Mouse (Mus musculus) lung, postnatal 0 days (tissue): ENCODE measurements around the gene Gm38394. TPM values are rescaled to one million over a fixed set of nuclear protein-coding genes. Genes with fewer than 3 reads are reported as not detected.

Experiments used
- ATAC-seq: fragments of 200-750 bp; cut with Nextera tagmentation; 2 replicates; pipeline ENCODE4 v1.8.0; 2017; ENCODE audit warnings: moderate library complexity
- DNase-seq: peaks from one replicate; pipeline ENCODE4 v3.0.0-alpha.2; 2016; ENCODE audit warnings: low spot score
- H3K27ac ChIP-seq: fragments of 300-500 bp; sonication (generic); 2 replicates; pipeline ENCODE4 v1.5.1; 2014; ENCODE audit warnings: antibody characterized with exemption, mild to moderate bottlenecking, low read length, mixed read lengths
- H3K27me3 ChIP-seq: fragments of 300-500 bp; sonication (generic); replicated peaks from 2 replicates; pipeline ENCODE4 v1.6.1; 2014; ENCODE audit warnings: low read length, mixed read lengths; ENCODE audit not compliant: insufficient read depth
- H3K36me3 ChIP-seq: fragments of 300-500 bp; sonication (generic); 2 replicates; pipeline ENCODE4 v1.6.1; 2014; ENCODE audit warnings: low read length, mixed read lengths; ENCODE audit not compliant: insufficient read depth
- H3K4me1 ChIP-seq: fragments of 300-500 bp; sonication (generic); 2 replicates; pipeline ENCODE4 v1.6.1; 2014; ENCODE audit warnings: antibody characterized with exemption, low read depth, low read length, mixed read lengths; ENCODE audit not compliant: insufficient read depth
- H3K4me2 ChIP-seq: fragments of 300-500 bp; sonication (generic); replicated peaks from 2 replicates; pipeline ENCODE4 v1.6.1; 2014; ENCODE audit warnings: low read depth, mild to moderate bottlenecking, low read length, moderate library complexity, mixed read lengths
- H3K4me3 ChIP-seq: fragments of 300-500 bp; sonication (generic); 2 replicates; pipeline ENCODE4 v1.5.1; 2014; ENCODE audit warnings: low read depth, low read length
- H3K9ac ChIP-seq: fragments of 300-500 bp; sonication (generic); replicated peaks from 2 replicates; pipeline ENCODE4 v1.6.1; 2014; ENCODE audit warnings: low read depth, mild to moderate bottlenecking
- H3K9me3 ChIP-seq: fragments of 300-500 bp; sonication (generic); 2 replicates; pipeline ENCODE4 v1.6.1; 2016; ENCODE audit warnings: low read length, mixed read lengths
- CTCF ChIP-seq: IDR thresholded peaks from 2 replicates; pipeline ENCODE4 v1.5.1; 2016; ENCODE audit warnings: antibody characterized with exemption, mild to moderate bottlenecking
- EP300 ChIP-seq: IDR thresholded peaks from 2 replicates; pipeline ENCODE4 v1.6.1; 2016; ENCODE audit warnings: antibody characterized with exemption, mild to moderate bottlenecking, control low read depth
- WGBS: fragments of 180-500 bp; shearing (Covaris S2); extraction: QIAGEN DNeasy Blood & Tissue Kit; methylation state at CpG from one replicate; pipeline ENCODE4 v1.1.7; 2014; 5-methylcytosine and 5-hydroxymethylcytosine counted together
- polyA plus RNA-seq: library from polyadenylated mRNA; unstranded; fragments of >200 nt; fragmentation: Nextera tagmentation; extraction: Ambion mirVana; gene quantifications from 2 replicates; pipeline ENCODE4 v1.2.1, GENCODE M21; 2015

Gm38394 gene
- polyA plus RNA-seq, 1 experiment from 2014 or later = 3.8 TPM

DNA sequence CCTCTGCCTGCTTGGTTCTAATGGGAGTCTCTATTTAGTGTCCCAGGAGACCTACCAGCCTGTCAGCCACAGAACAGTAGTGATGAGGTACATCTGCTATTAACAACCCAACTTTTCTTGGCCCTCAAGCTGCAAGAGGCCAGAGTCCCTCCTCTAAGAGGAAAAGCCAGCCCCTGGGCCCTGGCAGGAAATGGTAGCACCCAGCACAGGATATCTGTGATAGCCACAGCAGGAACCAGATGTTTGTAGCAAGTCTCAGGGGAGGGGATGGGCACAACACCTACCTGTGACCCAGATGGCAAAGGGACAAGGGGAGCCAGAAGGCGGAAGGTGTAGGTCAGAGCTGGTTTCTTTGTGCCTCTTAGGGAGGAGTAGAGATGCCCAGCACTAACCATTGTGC, 33.8 kb upstream of the Gm38394 start:
- ATAC-seq (peak; percentile 53), DNase-seq (peak; percentile 56)
- H3K27me3 ChIP-seq = no peaks in the 10 kb centered on the region
- H3K9me3 ChIP-seq = no peaks in the 10 kb centered on the region
- H3K4me3 ChIP-seq = no peak overlapping the region
- WGBS = 83% methylated on average over 1 of the region's 1 CpGs
- no peak; the same call in 1 of the 2 replicates for TF ChIP-seq EP300
- no peak for TF ChIP-seq CTCF
- no peaks in the 10 kb centered on the region for H3K36me3 ChIP-seq
- H3K4me2 ChIP-seq = no peak overlapping the region
- H3K4me1 ChIP-seq = peaks cover 23% of the 10 kb centered on the region
- H3K27ac ChIP-seq = peak overlapping the region; percentile 64
- H3K9ac ChIP-seq = no peak overlapping the region

DNA sequence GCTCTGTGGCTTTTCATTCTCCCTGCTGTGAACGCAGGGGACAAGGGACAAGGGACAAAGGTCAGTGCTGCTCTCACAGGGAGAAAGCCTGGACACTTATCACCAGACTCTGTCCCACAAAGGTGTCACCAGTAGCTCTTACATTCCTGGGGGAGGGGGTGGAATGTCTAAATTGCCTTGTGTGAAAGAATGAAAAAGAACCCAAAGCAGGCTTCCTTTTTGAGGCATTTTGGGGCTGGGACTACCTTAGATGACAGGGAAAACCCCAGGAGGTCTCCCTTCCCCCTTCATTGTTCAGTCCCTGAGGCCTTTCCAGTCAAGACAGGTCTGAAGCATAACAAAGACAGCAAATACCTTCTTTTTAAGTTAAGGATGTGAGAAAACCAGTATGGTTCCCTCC, 33.2 kb upstream of the Gm38394 start:
- DNase-seq (peak; percentile 48), ATAC-seq (peak; percentile 36)
- Histone ChIP-seq H3K9ac (no peak overlapping the region), H3K27ac (peak overlapping the region; percentile 64; the same call in 1 of the 2 replicates), H3K4me1 (peaks cover 23% of the 10 kb centered on the region), H3K27me3 (no peaks in the 10 kb centered on the region), H3K4me2 (no peak overlapping the region), H3K4me3 (no peak overlapping the region), H3K9me3 (no peaks in the 10 kb centered on the region), H3K36me3 (no peaks in the 10 kb centered on the region)
- 20% methylated on average over 1 of the region's 1 CpGs for WGBS
- TF ChIP-seq EP300 = 0 out of 2 replicates have a peak, but pooled peaks have one; percentile 31
- TF ChIP-seq CTCF = no peak

DNA sequence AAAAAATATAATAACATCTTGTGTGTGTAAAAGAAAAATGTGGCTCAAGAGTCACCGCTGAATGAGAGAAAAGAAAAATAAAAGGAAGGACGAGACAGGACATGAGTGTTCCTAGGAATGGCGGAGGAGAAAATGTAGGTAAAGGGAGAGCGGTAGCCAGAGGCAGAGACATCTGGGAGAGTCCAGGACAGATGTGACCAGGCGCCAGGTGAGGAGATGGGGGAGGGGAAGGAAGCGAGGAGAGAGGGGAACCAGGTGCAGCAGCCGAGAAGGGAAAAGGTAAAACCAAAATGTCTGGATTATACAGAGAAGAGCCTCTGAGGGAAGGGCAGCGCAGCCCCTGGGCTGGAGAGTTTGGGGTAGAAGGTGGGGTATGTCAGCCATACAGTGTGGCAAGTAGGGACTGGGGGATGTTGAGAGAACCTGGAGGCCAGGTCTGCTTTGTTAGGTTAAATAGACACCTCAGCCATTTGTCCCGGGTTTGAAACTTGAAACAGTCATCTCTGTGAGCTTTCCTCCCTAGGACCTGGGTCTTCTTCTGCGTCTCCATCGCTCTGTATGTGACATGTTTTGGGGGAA, 32.5 kb upstream of the Gm38394 start:
- TF ChIP-seq EP300 = no peak
- no peak for TF ChIP-seq CTCF
- Histone ChIP-seq H3K27ac (no peak overlapping the region), H3K4me3 (no peak overlapping the region), H3K36me3 (no peaks in the 10 kb centered on the region), H3K4me2 (no peak overlapping the region), H3K27me3 (no peaks in the 10 kb centered on the region), H3K4me1 (peaks cover 23% of the 10 kb centered on the region), H3K9me3 (no peaks in the 10 kb centered on the region), H3K9ac (no peak overlapping the region)
- DNase-seq (no peak), ATAC-seq (no peak)
- 68% methylated on average over 11 of the region's 11 CpGs for WGBS

DNA sequence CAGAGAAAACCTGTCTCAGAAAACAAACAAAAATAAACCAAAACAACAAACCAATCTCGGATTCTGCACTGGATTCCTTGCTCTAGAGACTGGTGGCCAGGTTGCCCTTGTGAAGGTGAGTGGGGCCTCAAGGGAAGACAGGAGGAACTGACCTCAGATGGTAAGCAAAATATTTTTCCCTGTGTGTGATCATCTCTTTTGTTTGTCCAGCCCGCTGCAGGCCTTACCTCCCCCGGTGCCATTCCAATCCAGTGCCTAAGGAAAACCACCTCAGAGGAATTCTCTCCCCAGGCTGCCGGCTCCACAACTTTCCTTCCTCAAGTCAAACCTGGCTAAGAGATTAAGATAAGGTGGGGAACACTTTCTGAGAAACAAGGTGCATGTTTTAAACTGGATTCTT, 31.1 kb upstream of the Gm38394 start:
- no peak overlapping the region for H3K9ac ChIP-seq

DNA sequence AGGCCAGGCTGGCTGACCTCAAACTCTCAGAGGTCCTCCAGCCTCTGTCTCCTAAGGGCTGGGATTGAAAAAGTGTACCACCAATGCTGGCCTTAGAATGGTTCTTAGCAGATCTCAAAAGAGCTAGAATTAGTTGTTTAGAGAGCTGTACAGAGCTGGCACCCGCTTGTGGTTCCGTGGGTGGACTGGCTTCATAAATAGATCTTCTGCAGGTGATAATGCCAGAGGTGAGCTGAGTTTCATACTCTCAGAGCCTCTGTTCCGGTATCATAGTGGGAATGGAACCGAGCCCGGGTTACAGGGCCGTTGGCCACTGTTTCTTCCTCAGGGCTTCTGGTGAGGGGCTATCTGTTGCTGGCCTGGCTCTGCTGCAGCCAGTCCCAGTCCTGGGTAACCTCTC, 29.9 kb upstream of the Gm38394 start:
- ATAC-seq (no peak), DNase-seq (no peak)
- Histone ChIP-seq H3K27me3 (no peaks in the 10 kb centered on the region), H3K4me3 (no peak overlapping the region), H3K9me3 (no peaks in the 10 kb centered on the region), H3K27ac (no peak overlapping the region), H3K4me2 (no peak overlapping the region), H3K9ac (no peak overlapping the region), H3K4me1 (peaks cover 17% of the 10 kb centered on the region), H3K36me3 (no peaks in the 10 kb centered on the region)
- no peak for TF ChIP-seq CTCF
- no peak for TF ChIP-seq EP300
- 95% methylated on average over 6 of the region's 6 CpGs for WGBS

More for the DNA sequence above, 31.1 kb upstream of the Gm38394 start:
- WGBS = 34% methylated on average over 4 of the region's 4 CpGs
- Histone ChIP-seq H3K4me2 (no peak overlapping the region), H3K4me3 (no peak overlapping the region), H3K27ac (no peak overlapping the region), H3K9me3 (no peaks in the 10 kb centered on the region), H3K36me3 (no peaks in the 10 kb centered on the region), H3K4me1 (peaks cover 23% of the 10 kb centered on the region), H3K27me3 (no peaks in the 10 kb centered on the region)
- DNase-seq = no peak
- ATAC-seq = no peak
- TF ChIP-seq EP300 (no peak), CTCF (no peak)

DNA sequence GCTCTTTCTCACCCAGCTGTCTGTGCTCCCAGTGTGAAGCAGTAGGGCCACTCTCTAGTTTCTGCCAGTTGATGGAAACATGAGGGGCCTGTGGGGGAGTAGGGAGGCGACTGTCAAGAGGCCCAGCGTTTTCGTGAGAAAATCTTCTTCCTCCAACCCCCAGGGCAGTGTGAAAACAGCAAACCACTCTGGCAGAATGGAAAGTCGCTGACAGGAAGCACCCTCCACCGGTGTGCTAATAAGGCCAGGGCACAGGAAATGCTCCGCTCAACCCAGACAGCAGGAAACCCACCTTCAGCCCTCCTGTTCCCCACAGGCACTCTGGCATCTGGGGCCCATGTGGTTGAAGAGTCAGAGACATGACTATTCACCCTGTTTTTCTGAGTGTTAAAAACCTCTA, 28.8 kb upstream of the Gm38394 start, which contains the start of gene Lax1:
TSS of gene Lax1 (minus strand) at position 212 of the 400 bp plus-strand sequence.
- H3K4me3 ChIP-seq = no peak within 1 kb of the TSS
- DNase-seq = no peak
- TF ChIP-seq EP300 (no peak), CTCF (no peak)
- H3K27me3 ChIP-seq = no peaks in the 10 kb centered on the region
- H3K27ac ChIP-seq = no peak within 1 kb of the TSS
- peaks cover 10% of the 10 kb centered on the region for H3K4me1 ChIP-seq
- H3K9ac ChIP-seq = no peak within 1 kb of the TSS
- no peaks in the 10 kb centered on the region for H3K36me3 ChIP-seq
- H3K4me2 ChIP-seq = no peak within 1 kb of the TSS
- no peak for ATAC-seq
- WGBS = 14% methylated on average over 6 of the region's 6 CpGs
- H3K9me3 ChIP-seq = no peaks in the 10 kb centered on the region
